Mouse (Mus musculus): ENCODE results near the gene Dot1l.

GRCm38 (mm10) chr10:80717281-80717680, 37.7 kb upstream of the Dot1l start:
- no peak for TF ChIP-seq POLR2A (IDR thresholded peaks at IDR 0.05; ENCODE audit: insufficient read length, low read depth)
- TF ChIP-seq CEBPB (IDR thresholded peaks at IDR 0.05; ENCODE audit: insufficient read depth, poor library complexity, severe bottlenecking): no peak
- TF ChIP-seq TCF3 (IDR thresholded peaks at IDR 0.05; ENCODE audit: insufficient read length, low read depth): no peak
- TF ChIP-seq MYOD1 (IDR thresholded peaks at IDR 0.05; ENCODE audit: control insufficient read depth in 1 of 3, insufficient read length in 2 of 3, low read depth in 2 of 3): no peak
